Comparison of ENCODE assay signal across 7 mouse cellular contexts in the genomic region with DNA sequence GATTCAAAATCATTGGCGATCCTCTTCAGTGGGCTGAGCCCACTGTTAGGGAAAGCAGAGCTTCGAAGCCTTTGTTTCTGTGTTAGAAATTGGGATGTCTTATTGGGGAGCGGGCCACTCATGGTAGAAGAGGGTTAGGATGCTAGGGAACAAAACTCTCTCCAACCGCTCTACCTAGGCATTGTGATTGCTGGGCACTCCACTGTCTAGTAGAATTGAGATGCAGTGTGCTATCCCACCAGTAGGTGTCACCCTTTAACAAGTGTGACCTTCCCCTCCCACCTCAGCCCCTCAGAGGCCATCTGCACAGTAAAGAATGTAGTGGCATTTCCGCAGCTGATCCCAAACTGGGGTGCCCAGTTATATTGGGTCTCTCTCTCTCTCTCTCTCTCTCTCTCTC. TPM values are rescaled to one million over a fixed set of nuclear protein-coding genes. Genes with fewer than 3 reads are reported as not detected.
DNase-seq lines count a peak whose midpoint lies in the region; ATAC-seq lines count a peak whose summit lies in the region.

No protein-coding gene starts in this region.

- peak; percentile 67 for DNase-seq in adrenal gland, adult 8-10 months
- peak; percentile 84 for DNase-seq in embryo, embryonic 9.5 days (ENCODE audit: extremely low spot score)
- peak; percentile 80 to 90 for DNase-seq in heart, adult 18-20 months
- DNase-seq in kidney, adult 18-20 months, result peak; percentile 83
- DNase-seq in limb, embryonic 10.5 days (ENCODE audit: low spot score), result peak; percentile 85
- peak; percentile 22 to 78 for DNase-seq in spleen, adult 18-20 months

- 16% methylated on average over 5 of the region's 5 CpGs for WGBS in limb, embryonic 10.5 days
- WGBS in midbrain, embryonic 13.5 days, result 14% methylated on average over 5 of the region's 5 CpGs

- peak; percentile 82 for ATAC-seq in midbrain, embryonic 13.5 days

- H3K4me2 ChIP-seq in midbrain, embryonic 13.5 days (replicated peaks), result no peak overlapping the region

- no peaks in the 10 kb centered on the region for H3K9me3 ChIP-seq in limb, embryonic 10.5 days (replicated peaks)
- H3K9me3 ChIP-seq in midbrain, embryonic 13.5 days, result no peaks in the 10 kb centered on the region

- no peak overlapping the region for H3K4me3 ChIP-seq in limb, embryonic 10.5 days
- no peak overlapping the region for H3K4me3 ChIP-seq in midbrain, embryonic 13.5 days (replicated peaks)

- peaks cover 16% of the 10 kb centered on the region for H3K4me1 ChIP-seq in limb, embryonic 10.5 days
- 0 out of 2 replicates have a peak, but pooled peaks cover 6% of the 10 kb centered on the region for H3K4me1 ChIP-seq in midbrain, embryonic 13.5 days (replicated peaks)

- H3K27ac ChIP-seq in limb, embryonic 10.5 days, result 0 out of 2 replicates have a peak overlapping the region, but pooled peaks have one; percentile 9
- H3K27ac ChIP-seq in midbrain, embryonic 13.5 days, result no peak overlapping the region

- H3K36me3 ChIP-seq in limb, embryonic 10.5 days, result no peaks in the 10 kb centered on the region
- H3K36me3 ChIP-seq in midbrain, embryonic 13.5 days, result no peaks in the 10 kb centered on the region

- no peak overlapping the region for H3K9ac ChIP-seq in midbrain, embryonic 13.5 days (replicated peaks)

- peaks cover 9% of the 10 kb centered on the region; the same call in 1 of the 2 replicates for H3K27me3 ChIP-seq in limb, embryonic 10.5 days (ENCODE audit: low read depth, poor library complexity, severe bottlenecking)
- H3K27me3 ChIP-seq in midbrain, embryonic 13.5 days, result peaks cover 11% of the 10 kb centered on the region; the same call in 1 of the 2 replicates

RNA-seq across cellular contexts. Expression of a gene that starts 52.2 kb away (rescaled TPM):
- under 1 TPM; 0.17 to 0.38 (median 0.19) TPM for total RNA-seq in adrenal gland, adult 8-10 months (2022)
- not detected for total RNA-seq in heart, adult 18-20 months (2021)
- 4.9 and 7.2 TPM in 2 replicates for polyA plus RNA-seq in limb, embryonic 10.5 days (2016; fragmentation: Nextera tagmentation; extraction: Ambion mirVana)
- polyA plus RNA-seq in midbrain, embryonic 13.5 days (2015; fragmentation: Nextera tagmentation; extraction: Ambion mirVana), result 10.5 and 14.6 TPM in 2 replicates
